Comparison of ENCODE assay signal across 8 mouse cellular contexts in genomic region chr5:36712553-36713534, GRCm38 (mm10). TPM values are rescaled to one million over a fixed set of nuclear protein-coding genes. Genes with fewer than 3 reads are reported as not detected.
DNase-seq lines count a peak whose midpoint lies in the region; ATAC-seq and TF ChIP-seq lines count a peak whose summit lies in the region.

No protein-coding gene starts in this region.

- no peaks in the 10 kb centered on the region for H3K27me3 ChIP-seq in hindbrain, embryonic 14.5 days (ENCODE audit: control insufficient read depth, insufficient read depth, low read length)
- H3K27me3 ChIP-seq in liver, embryonic 11.5 days (replicated peaks; ENCODE audit: control insufficient read depth, insufficient read depth, low read length): no peaks in the 10 kb centered on the region; the same call in 1 of the 2 replicates
- H3K27me3 ChIP-seq in stomach, embryonic 14.5 days (ENCODE audit: control insufficient read depth, insufficient read depth, low read length): no peaks in the 10 kb centered on the region

- peak; percentile 53; the same call in 1 of the 2 replicates for ATAC-seq in hindbrain, embryonic 14.5 days (ENCODE audit: low FRiP score)
- peak; percentile 95 for ATAC-seq in liver, embryonic 11.5 days (replicated peaks; ENCODE audit: low FRiP score)
- peak; percentile 96 for ATAC-seq in stomach, embryonic 14.5 days (ENCODE audit: insufficient number of reproducible peaks, insufficient read depth, low FRiP score, low read depth)

- peak overlapping the region; percentile 93 for H3K27ac ChIP-seq in gastrocnemius, adult 2 months
- no peak overlapping the region for H3K27ac ChIP-seq in hindbrain, embryonic 14.5 days
- H3K27ac ChIP-seq in liver, embryonic 11.5 days (ENCODE audit: low read depth, low read length): peak overlapping the region; percentile 46; the same call in 1 of the 2 replicates
- H3K27ac ChIP-seq in stomach, embryonic 14.5 days (ENCODE audit: low read length): peak overlapping the region; percentile 78

- TF ChIP-seq CTCF in gastrocnemius, adult 2 months (IDR thresholded peaks at IDR 0.05): no peak

- H3K9me3 ChIP-seq in hindbrain, embryonic 14.5 days (ENCODE audit: control insufficient read depth, low read length): no peaks in the 10 kb centered on the region
- H3K9me3 ChIP-seq in liver, embryonic 11.5 days (ENCODE audit: control insufficient read depth, low read length): no peaks in the 10 kb centered on the region
- no peaks in the 10 kb centered on the region for H3K9me3 ChIP-seq in stomach, embryonic 14.5 days (ENCODE audit: control insufficient read depth, low read depth, low read length)

- intact Hi-C loops in gastrocnemius, adult 2 months (cut with DNase I): loop anchor here (2.0 kb wide), 1 partner anchor 16 kb away; the partner anchor contains the start of gene D5Ertd579e

- peak overlapping the region; percentile 53 for H3K9ac ChIP-seq in hindbrain, embryonic 14.5 days
- H3K9ac ChIP-seq in liver, embryonic 11.5 days (ENCODE audit: low read depth, low read length): peak overlapping the region; percentile 48
- H3K9ac ChIP-seq in stomach, embryonic 14.5 days (replicated peaks; ENCODE audit: low read depth, low read length): 0 out of 2 replicates have a peak overlapping the region, but pooled peaks have one; percentile 10

- 7% methylated on average over 31 of the region's 31 CpGs for WGBS in hindbrain, embryonic 14.5 days
- 9% methylated on average over 31 of the region's 31 CpGs for WGBS in liver, embryonic 11.5 days
- 5% methylated on average over 31 of the region's 31 CpGs for WGBS in stomach, embryonic 14.5 days

- no peaks in the 10 kb centered on the region for H3K36me3 ChIP-seq in hindbrain, embryonic 14.5 days (replicated peaks; ENCODE audit: control insufficient read depth, insufficient read depth)
- H3K36me3 ChIP-seq in liver, embryonic 11.5 days (ENCODE audit: control insufficient read depth, insufficient read depth, low read length): no peaks in the 10 kb centered on the region
- no peaks in the 10 kb centered on the region for H3K36me3 ChIP-seq in stomach, embryonic 14.5 days (ENCODE audit: control insufficient read depth, insufficient read depth, low read length)

- peak; percentile 61 for DNase-seq in layer of hippocampus, adult 9-11 months
- DNase-seq in layer of hippocampus, adult 8-10 months (ENCODE audit: low spot score in 2 of 2): no peak
- DNase-seq in cerebellum, adult 8-10 months: peak; percentile 52
- peak; percentile 96 for DNase-seq in gastrocnemius, adult 2 months
- no peak for DNase-seq in hindbrain, embryonic 14.5 days (ENCODE audit: low spot score)
- peak; percentile 86 for DNase-seq in liver, embryonic 11.5 days (ENCODE audit: low spot score)
- peak; percentile 49 to 76 for DNase-seq in monocyte, adult 2 months (ENCODE audit: low read depth in 1 of 2, low spot score in 2 of 2)

- H3K4me2 ChIP-seq in hindbrain, embryonic 14.5 days (replicated peaks): peak overlapping the region; percentile 50
- H3K4me2 ChIP-seq in liver, embryonic 11.5 days: peak overlapping the region; percentile 69
- H3K4me2 ChIP-seq in stomach, embryonic 14.5 days (replicated peaks; ENCODE audit: low read depth, low read length): peak overlapping the region; percentile 59

- H3K4me3 ChIP-seq in gastrocnemius, adult 2 months: peak overlapping the region; percentile 67
- peak overlapping the region; percentile 18; the same call in 1 of the 2 replicates for H3K4me3 ChIP-seq in hindbrain, embryonic 14.5 days (replicated peaks; ENCODE audit: low read length)
- H3K4me3 ChIP-seq in liver, embryonic 11.5 days (ENCODE audit: low read depth, low read length): peak overlapping the region; percentile 39
- peak overlapping the region; percentile 26 for H3K4me3 ChIP-seq in stomach, embryonic 14.5 days (ENCODE audit: low read depth, low read length)

- H3K4me1 ChIP-seq in hindbrain, embryonic 14.5 days (replicated peaks; ENCODE audit: control insufficient read depth, insufficient read depth, low read length): peaks cover 6% of the 10 kb centered on the region; the same call in 1 of the 2 replicates
- H3K4me1 ChIP-seq in liver, embryonic 11.5 days (replicated peaks; ENCODE audit: control insufficient read depth, insufficient read depth, low read length): peaks cover 23% of the 10 kb centered on the region
- H3K4me1 ChIP-seq in stomach, embryonic 14.5 days (ENCODE audit: control insufficient read depth, insufficient read depth, low read length): peaks cover 7% of the 10 kb centered on the region; the same call in 1 of the 2 replicates

RNA-seq across cellular contexts. Expression of gene D5Ertd579e, which starts 17.0 kb away (rescaled TPM):
- total RNA-seq in layer of hippocampus, adult 8-10 months (2022): 100 to 1,000 TPM in 1 of 4 experiments, 10 to 100 TPM in 3; 92.0 to 121 (median 95.2) TPM
- total RNA-seq in gastrocnemius, adult 2 months (2021): 10 to 100 TPM; 86.4 to 98.1 TPM
- 45.3 and 47.0 TPM in 2 replicates for polyA plus RNA-seq in hindbrain, embryonic 14.5 days (2014; fragmentation: Nextera tagmentation; extraction: Ambion mirVana)
- 19.3 TPM in 2 replicates for polyA plus RNA-seq in liver, embryonic 11.5 days (2014; fragmentation: Nextera tagmentation; extraction: Ambion mirVana)
- polyA plus RNA-seq in stomach, embryonic 14.5 days (2014; fragmentation: Nextera tagmentation; extraction: Ambion mirVana): 28.7 and 31.6 TPM in 2 replicates

RNA-seq across cellular contexts. Expression of gene Bloc1s4, which starts 35.6 kb away (rescaled TPM):
- total RNA-seq in layer of hippocampus, adult 8-10 months (2022): 10 to 100 TPM; 14.4 to 21.4 (median 18.5) TPM
- total RNA-seq in gastrocnemius, adult 2 months (2021): 10 to 100 TPM in 1 of 2 experiments, 1 to 10 TPM in 1; 9.1 to 11.0 TPM
- polyA plus RNA-seq in hindbrain, embryonic 14.5 days (2014; fragmentation: Nextera tagmentation; extraction: Ambion mirVana): 26.0 and 26.1 TPM in 2 replicates
- polyA plus RNA-seq in liver, embryonic 11.5 days (2014; fragmentation: Nextera tagmentation; extraction: Ambion mirVana): 29.1 and 30.0 TPM in 2 replicates
- 19.1 and 23.5 TPM in 2 replicates for polyA plus RNA-seq in stomach, embryonic 14.5 days (2014; fragmentation: Nextera tagmentation; extraction: Ambion mirVana)

Comparison
In these comparisons a context has a peak if more than half of its experiments do, and no peak if none do; other contexts are left out.
1. DNase-seq: peak in layer of hippocampus, adult 9-11 months (single experiment), cerebellum, adult 8-10 months (single experiment), gastrocnemius, adult 2 months (single experiment), liver, embryonic 11.5 days (single experiment) and monocyte, adult 2 months (2 of 2); none in layer of hippocampus, adult 8-10 months (0 of 2) and hindbrain, embryonic 14.5 days (single experiment).
2. Peak in every context shown above with its lines, with median percentiles within 50 percentile points of each other: H3K4me3 ChIP-seq, ATAC-seq, H3K4me2 ChIP-seq and H3K9ac ChIP-seq.